Mouse (Mus musculus) ES-Bruce4 (cell line): ENCODE measurements around the gene Atxn1.

ENCODE experiments used
- CTCF ChIP-seq: IDR thresholded peaks from one replicate; pipeline ENCODE4 v1.8.1; 2011; ENCODE audit warnings: low read depth, low read length
- EP300 ChIP-seq: IDR thresholded peaks from 2 replicates; pipeline ENCODE4 v1.6.1; 2011; ENCODE audit warnings: low read depth, low read length; ENCODE audit not compliant: insufficient read depth

DNA sequence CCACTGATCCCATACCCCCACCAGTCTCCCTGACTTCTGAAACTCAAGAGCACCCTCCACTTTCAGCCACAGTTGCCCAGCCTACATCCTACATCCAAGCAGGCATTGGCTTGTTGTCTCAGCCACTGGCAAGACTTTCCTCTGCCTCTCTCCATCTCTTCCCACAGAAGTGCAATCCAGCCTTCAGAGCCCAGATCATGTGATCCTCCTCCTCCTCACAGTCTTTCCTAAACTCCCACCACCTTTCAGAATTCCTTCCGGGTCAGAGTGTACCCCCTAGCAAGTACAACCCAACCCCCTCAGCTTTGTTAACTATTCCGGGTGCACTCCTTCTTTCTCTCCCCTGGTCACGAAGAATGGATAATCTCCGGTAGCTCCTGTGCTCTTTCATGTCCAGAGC lies 11.7 kb downstream of the Atxn1 start:
- TF ChIP-seq EP300 (no peak), CTCF (no peak)
